Mouse (Mus musculus) spleen, embryonic (tissue): ENCODE results near the gene Tor1aip2.

Source experiments
- CTCF ChIA-PET: fragments of 350-600 bp; sonication (Branson Sonifier 250); formaldehyde crosslinking; loops from one replicate; lab custom pipeline; 2022; lab: Charles Lee

The Tor1aip2 gene

GRCm38 (mm10) chr1:156108400-156108799, 73.2 kb downstream of the Tor1aip2 start:
- CTCF ChIA-PET = no interaction called here

- CTCF ChIA-PET = no interaction called here
Measured at GRCm38 (mm10) chr1:156111090-156111489, 75.9 kb downstream of the Tor1aip2 start.

GRCm38 (mm10) chr1:156111728-156112127, 76.5 kb downstream of the Tor1aip2 start:
- CTCF ChIA-PET = no interaction called here

- CTCF ChIA-PET = no interaction called here
Measured at GRCm38 (mm10) chr1:156112142-156112541, 76.9 kb downstream of the Tor1aip2 start.

- CTCF ChIA-PET = no interaction called here
Measured at GRCm38 (mm10) chr1:156113884-156114499, 78.8 kb downstream of the Tor1aip2 start.

- CTCF ChIA-PET = no interaction called here
Measured at GRCm38 (mm10) chr1:156116770-156117169, 81.6 kb downstream of the Tor1aip2 start.
